Mouse (Mus musculus) CD4-positive, CD25-positive, alpha-beta regulatory T cell, adult 2 months (primary cell): ENCODE measurements around the gene Zfp318.
A peak's percentile ranks its signal among the peaks of the same experiment; 100 is the strongest.

ENCODE experiments used
- DNase-seq: peaks from one replicate; pipeline ENCODE4 v3.0.0-alpha.2; 2012; ENCODE audit warnings: low read depth, low spot score

Zfp318 gene

GRCm38 (mm10) chr17:46446264-46446663 is 62.7 kb downstream of the Zfp318 start:
- DNase-seq = no peak

GRCm38 (mm10) chr17:46452683-46453082 is 69.2 kb downstream of the Zfp318 start:
- no peak for DNase-seq

GRCm38 (mm10) chr17:46453302-46453948 is 69.9 kb downstream of the Zfp318 start:
- no peak for DNase-seq

GRCm38 (mm10) chr17:46453970-46454411 is 70.5 kb downstream of the Zfp318 start:
- peak; percentile 20 for DNase-seq

GRCm38 (mm10) chr17:46454539-46454938 is 71.0 kb downstream of the Zfp318 start:
- DNase-seq = no peak

- peak; percentile 21 for DNase-seq
Observed at GRCm38 (mm10) chr17:46455110-46455691, 71.7 kb downstream of the Zfp318 start.

GRCm38 (mm10) chr17:46457791-46458190 is 74.3 kb downstream of the Zfp318 start:
- peak; percentile 64 for DNase-seq

GRCm38 (mm10) chr17:46458439-46458838 is 74.9 kb downstream of the Zfp318 start:
- no peak for DNase-seq

- no peak for DNase-seq
Observed at GRCm38 (mm10) chr17:46460673-46461072, 77.1 kb downstream of the Zfp318 start.

- no peak for DNase-seq
Observed at GRCm38 (mm10) chr17:46461347-46461746, 77.8 kb downstream of the Zfp318 start.

- no peak for DNase-seq
Observed at GRCm38 (mm10) chr17:46462226-46462625, 78.7 kb downstream of the Zfp318 start.

- no peak for DNase-seq
Observed at GRCm38 (mm10) chr17:46467830-46468229, 84.3 kb downstream of the Zfp318 start.
